Mouse (Mus musculus) spleen, adult 18-20 months (tissue): ENCODE measurements around the gene Fmo1.
"Not testable (repeated sequence)": the region's sequence is repeated elsewhere in the genome, so short reads cannot be mapped to it uniquely, and the experiment has no call there.

Experiments used
- DNase-seq, 2 experiments: peaks; one replicate each; pipeline ENCODE4 v3.0.0; 2022; ENCODE audit warnings: mixed read lengths in 2 of 2

The Fmo1 gene

DNA sequence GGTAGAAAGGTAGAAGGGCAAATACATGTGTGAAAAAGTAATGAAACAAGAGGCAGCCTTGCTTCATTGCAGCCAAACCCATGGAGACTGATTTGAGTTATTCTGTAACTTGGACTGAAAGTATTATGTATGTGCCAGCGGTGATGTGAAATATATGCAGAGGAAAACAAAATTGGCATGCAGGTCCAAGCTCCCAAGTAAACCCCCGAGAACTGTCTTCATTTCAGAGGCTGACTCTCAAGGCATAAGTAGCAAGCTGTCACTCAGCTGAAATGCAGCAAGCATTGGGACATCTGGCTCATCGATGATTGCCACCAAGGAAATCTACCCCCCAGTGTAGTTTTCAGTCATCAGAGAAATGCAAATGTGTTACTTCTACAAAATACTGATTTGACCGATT lies 81.2 kb downstream of the Fmo1 start:
- no peak for DNase-seq

DNA sequence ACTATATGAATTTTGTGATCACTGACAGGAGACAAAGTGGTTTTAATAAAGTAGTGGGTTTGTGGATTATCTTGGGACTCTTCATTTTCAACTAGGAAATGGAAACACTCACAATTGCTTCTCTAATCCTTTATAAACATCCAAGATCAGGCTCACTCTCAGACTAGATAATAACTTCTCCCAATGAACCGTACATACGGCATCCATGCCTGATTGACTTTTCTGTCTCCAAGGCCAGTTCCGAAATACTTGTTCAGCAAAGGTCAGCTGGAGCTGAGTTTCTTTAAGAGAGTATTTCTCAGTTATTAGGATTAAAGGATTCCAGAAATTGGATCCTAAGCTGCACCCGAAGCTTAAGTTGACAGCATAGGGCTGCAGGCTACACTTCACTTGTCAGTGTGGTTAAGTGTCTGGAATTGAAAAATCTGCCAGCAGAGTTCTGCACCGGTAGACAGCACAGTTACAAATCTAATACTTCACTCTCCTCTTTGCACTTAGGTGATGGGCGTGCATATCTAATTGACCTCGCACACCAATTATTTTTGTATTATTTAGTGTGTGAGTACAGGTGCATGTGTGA lies 82.7 kb downstream of the Fmo1 start:
- DNase-seq = no peak

DNA sequence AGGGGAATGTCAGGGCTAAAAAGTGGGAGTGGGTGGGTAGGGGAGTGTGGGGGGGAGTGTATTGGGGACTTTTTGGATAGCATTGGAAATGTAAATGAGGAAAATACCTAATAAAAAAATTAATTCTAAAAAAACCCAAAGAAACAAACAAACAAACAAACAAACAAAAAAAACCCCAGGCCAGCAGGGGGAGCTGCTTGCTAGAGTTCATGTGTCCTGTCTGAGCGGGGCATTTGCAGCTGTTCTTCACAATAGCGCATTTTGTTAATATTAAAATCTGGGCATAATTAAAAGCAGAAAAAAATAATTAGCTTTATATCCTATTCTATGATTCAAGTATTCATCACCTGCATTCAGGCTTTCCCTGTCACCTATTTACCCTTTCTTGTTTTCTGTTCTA lies 85.4 kb downstream of the Fmo1 start:
- not testable (repeated sequence) for DNase-seq
